Mouse (Mus musculus) midbrain, embryonic 12.5 days (tissue): ENCODE results near the gene Orai3. TPM values are rescaled to one million over a fixed set of nuclear protein-coding genes. Genes with fewer than 3 reads are reported as not detected.

Source experiments
- ATAC-seq: fragments of 200-750 bp; cut with Nextera tagmentation; 2 replicates; pipeline ENCODE4 v1.8.0; 2017; ENCODE audit warnings: low read depth, moderate TSS enrichment, moderate library complexity; ENCODE audit not compliant: low FRiP score
- H3K27ac ChIP-seq: fragments of 300-500 bp; sonication (generic); replicated peaks from 2 replicates; pipeline ENCODE4 v1.5.1; 2016; ENCODE audit warnings: mild to moderate bottlenecking
- H3K27me3 ChIP-seq: fragments of 300-500 bp; sonication (generic); 2 replicates; pipeline ENCODE4 v1.6.1; 2016; ENCODE audit warnings: mild to moderate bottlenecking
- H3K36me3 ChIP-seq: fragments of 300-500 bp; sonication (generic); 2 replicates; pipeline ENCODE4 v1.6.1; 2016
- H3K4me1 ChIP-seq: fragments of 300-500 bp; sonication (generic); 2 replicates; pipeline ENCODE4 v1.6.1; 2016
- H3K4me2 ChIP-seq: fragments of 300-500 bp; sonication (generic); replicated peaks from 2 replicates; pipeline ENCODE4 v1.6.1; 2016; ENCODE audit warnings: mild to moderate bottlenecking, moderate library complexity
- H3K4me3 ChIP-seq: fragments of 300-500 bp; sonication (generic); 2 replicates; pipeline ENCODE4 v1.5.1; 2016; ENCODE audit warnings: mild to moderate bottlenecking
- H3K9ac ChIP-seq: fragments of 300-500 bp; sonication (generic); replicated peaks from 2 replicates; pipeline ENCODE4 v1.6.1; 2016; ENCODE audit warnings: mild to moderate bottlenecking, moderate library complexity
- H3K9me3 ChIP-seq: fragments of 300-500 bp; sonication (generic); 2 replicates; pipeline ENCODE4 v1.6.1; 2016; ENCODE audit warnings: mild to moderate bottlenecking
- WGBS: fragments of 180-500 bp; shearing (Covaris S2); methylation state at CpG from one replicate; pipeline ENCODE4 v1.1.7; 2016; 5-methylcytosine and 5-hydroxymethylcytosine counted together
- polyA plus RNA-seq: library from polyadenylated mRNA; unstranded; fragments of >200 nt; fragmentation: Nextera tagmentation; extraction: Ambion mirVana; gene quantifications from 2 replicates; pipeline ENCODE4 v1.2.1, GENCODE M21; 2016

Gene Orai3
- polyA plus RNA-seq, 1 experiment from 2014 or later, result 8.1 TPM

DNA sequence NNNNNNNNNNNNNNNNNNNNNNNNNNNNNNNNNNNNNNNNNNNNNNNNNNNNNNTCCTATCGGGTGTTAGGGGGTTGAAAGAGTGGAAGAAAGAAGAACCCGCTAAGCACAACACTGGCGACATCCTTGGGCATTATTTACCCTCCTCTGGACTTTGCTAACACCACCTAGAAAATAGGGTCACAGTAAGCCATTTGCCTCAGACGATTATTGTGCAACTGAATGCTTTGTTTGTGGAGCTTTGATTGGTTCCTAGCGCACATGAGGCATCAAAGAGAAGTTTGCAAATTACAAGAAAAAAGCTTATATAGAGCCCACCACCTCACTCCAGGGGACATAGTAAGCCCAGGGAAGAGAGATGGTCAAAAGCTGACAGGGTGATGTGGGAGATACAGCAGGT, 39.2 kb downstream of the Orai3 start:
- H3K36me3 ChIP-seq, result peaks cover 45% of the 10 kb centered on the region

GRCm38 (mm10) chr7:127809846-127810245, 40.2 kb downstream of the Orai3 start:
- Histone ChIP-seq H3K4me2 (no peak overlapping the region), H3K27me3 (no peaks in the 10 kb centered on the region), H3K36me3 (peaks cover 49% of the 10 kb centered on the region), H3K9ac (no peak overlapping the region), H3K27ac (no peak overlapping the region), H3K4me3 (no peak overlapping the region), H3K4me1 (no peaks in the 10 kb centered on the region), H3K9me3 (no peaks in the 10 kb centered on the region)
- ATAC-seq, result no peak
- WGBS, result 89% methylated on average over 1 of the region's 1 CpGs

More for the DNA sequence above, 39.2 kb downstream of the Orai3 start:
- whole genome bisulfite sequencing, result 72% methylated on average over 5 of the region's 5 CpGs
- H3K4me2 ChIP-seq, result no peak overlapping the region
- H3K9ac ChIP-seq, result no peak overlapping the region
- no peak overlapping the region for H3K4me3 ChIP-seq
- H3K9me3 ChIP-seq, result no peaks in the 10 kb centered on the region
- no peaks in the 10 kb centered on the region for H3K27me3 ChIP-seq
- ATAC-seq, result no peak
- H3K27ac ChIP-seq, result no peak overlapping the region
- no peaks in the 10 kb centered on the region for H3K4me1 ChIP-seq

GRCm38 (mm10) chr7:127810650-127811049, 41.0 kb downstream of the Orai3 start:
- H3K9me3 ChIP-seq, result no peaks in the 10 kb centered on the region
- no peaks in the 10 kb centered on the region for H3K4me1 ChIP-seq
- no peak overlapping the region for H3K27ac ChIP-seq
- H3K27me3 ChIP-seq, result no peaks in the 10 kb centered on the region
- no peak overlapping the region for H3K9ac ChIP-seq
- ATAC-seq, result no peak
- WGBS, result 79% methylated on average over 10 of the region's 10 CpGs
- H3K4me3 ChIP-seq, result no peak overlapping the region
- H3K36me3 ChIP-seq, result peaks cover 47% of the 10 kb centered on the region
- H3K4me2 ChIP-seq, result no peak overlapping the region

DNA sequence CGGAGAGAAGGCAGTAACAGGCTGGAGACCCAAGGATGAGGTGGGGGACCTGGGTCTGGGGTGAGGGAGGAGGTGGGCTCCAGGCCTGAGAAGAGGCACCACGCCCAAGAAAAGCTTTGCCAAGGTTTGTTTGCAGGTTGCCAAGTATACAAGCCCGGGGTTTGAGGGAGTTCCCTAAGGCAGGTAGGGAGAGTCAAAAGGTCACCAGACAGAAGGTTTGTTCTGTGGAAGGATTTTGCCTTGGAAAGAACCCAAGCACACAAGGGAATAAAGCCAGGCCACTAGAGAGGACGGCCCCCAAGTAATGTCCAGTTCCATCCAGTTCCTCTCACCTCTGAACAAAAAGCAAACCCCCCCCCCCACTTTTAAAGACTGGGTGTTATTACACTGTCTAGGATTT, 41.6 kb downstream of the Orai3 start:
- Histone ChIP-seq H3K27me3 (no peaks in the 10 kb centered on the region), H3K4me2 (no peak overlapping the region), H3K9me3 (no peaks in the 10 kb centered on the region), H3K4me1 (no peaks in the 10 kb centered on the region), H3K27ac (no peak overlapping the region), H3K4me3 (no peak overlapping the region), H3K36me3 (peaks cover 41% of the 10 kb centered on the region), H3K9ac (no peak overlapping the region)
- WGBS, result 89% methylated on average over 4 of the region's 4 CpGs
- no peak for ATAC-seq

DNA sequence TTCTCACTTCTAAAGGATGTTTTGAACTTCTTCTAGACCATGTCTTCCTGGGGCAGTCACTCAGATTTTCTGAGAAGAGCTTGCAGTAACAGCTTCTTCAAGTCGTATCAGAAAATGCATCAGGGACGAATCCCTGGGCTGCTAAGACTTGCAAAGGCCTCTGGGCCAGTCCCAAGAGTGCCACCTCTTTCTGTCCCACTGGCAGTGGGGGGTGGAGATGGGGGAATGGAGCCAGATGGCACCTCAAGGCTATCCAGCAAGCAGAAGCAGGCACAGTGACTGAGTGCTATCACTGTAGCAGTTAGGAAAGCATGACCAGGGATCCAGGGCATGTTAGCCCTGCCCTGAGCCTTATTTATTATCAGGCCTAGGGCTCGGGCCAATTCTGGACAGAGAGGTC, 42.7 kb downstream of the Orai3 start:
- Histone ChIP-seq H3K4me1 (no peaks in the 10 kb centered on the region), H3K27ac (no peak overlapping the region), H3K9me3 (no peaks in the 10 kb centered on the region), H3K9ac (no peak overlapping the region), H3K4me3 (no peak overlapping the region), H3K27me3 (no peaks in the 10 kb centered on the region), H3K4me2 (no peak overlapping the region), H3K36me3 (peaks cover 37% of the 10 kb centered on the region)
- no peak for ATAC-seq
- 89% methylated on average over 3 of the region's 3 CpGs for WGBS

DNA sequence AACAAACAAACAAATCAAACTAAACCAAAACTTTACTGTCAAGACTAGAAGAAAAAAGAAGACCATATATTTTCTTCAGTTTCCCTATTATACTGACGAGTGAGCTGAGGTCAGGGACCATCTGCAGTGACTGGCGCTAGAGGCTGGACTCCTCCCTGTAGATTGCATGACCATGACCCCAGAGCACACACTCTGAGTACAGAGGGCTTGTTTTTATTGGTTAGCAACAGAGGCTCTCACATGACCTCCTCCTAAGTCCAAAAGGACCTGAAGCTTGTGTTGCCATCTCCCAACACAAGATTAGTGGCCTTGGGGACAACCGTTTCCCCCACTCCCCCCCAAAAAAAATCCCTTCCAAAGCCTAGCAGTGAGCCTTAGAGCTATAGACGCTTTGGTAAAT, 44.2 kb downstream of the Orai3 start:
- no peak overlapping the region for H3K4me3 ChIP-seq
- no peak overlapping the region for H3K27ac ChIP-seq
- no peak for ATAC-seq
- no peaks in the 10 kb centered on the region for H3K27me3 ChIP-seq
- peaks cover 40% of the 10 kb centered on the region for H3K36me3 ChIP-seq
- H3K4me2 ChIP-seq, result no peak overlapping the region
- H3K9ac ChIP-seq, result no peak overlapping the region
- WGBS, result 90% methylated on average over 4 of the region's 4 CpGs
- no peaks in the 10 kb centered on the region for H3K9me3 ChIP-seq
- H3K4me1 ChIP-seq, result no peaks in the 10 kb centered on the region

DNA sequence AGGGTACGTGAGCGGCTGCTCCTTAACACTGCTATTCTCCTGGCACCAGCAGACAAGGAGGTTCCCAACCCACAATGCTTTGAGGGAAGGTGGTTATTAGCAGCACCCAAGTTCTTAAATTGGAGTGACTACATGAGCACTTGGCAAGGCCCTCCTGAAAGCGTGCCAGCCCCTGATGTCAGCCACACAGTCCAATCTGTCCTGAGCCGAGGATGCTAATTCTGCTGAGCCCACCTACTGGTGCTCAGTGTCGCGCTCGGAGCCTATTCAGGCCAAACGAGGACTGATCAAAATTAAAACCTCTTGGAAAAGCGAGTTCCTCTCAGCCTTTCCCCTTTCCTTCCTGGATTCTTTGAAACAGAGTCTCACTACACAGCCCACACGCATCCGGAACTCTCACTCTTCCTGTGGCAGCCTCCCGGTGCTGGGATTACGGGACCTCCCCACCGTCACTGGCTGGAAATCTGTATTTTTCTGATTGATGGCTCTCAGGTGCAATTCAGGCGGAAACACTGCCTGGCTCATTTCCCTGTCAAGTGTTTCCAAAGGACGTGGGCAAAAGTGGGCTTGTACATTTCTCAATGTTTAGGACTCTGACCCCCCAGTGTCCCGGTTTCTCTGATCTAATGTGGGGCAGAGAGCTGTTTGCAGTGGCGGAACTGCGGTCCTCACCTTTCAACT, 44.8 kb downstream of the Orai3 start:
- ATAC-seq, result no peak
- Histone ChIP-seq H3K36me3 (peaks cover 39% of the 10 kb centered on the region), H3K4me2 (no peak overlapping the region), H3K4me3 (no peak overlapping the region), H3K4me1 (no peaks in the 10 kb centered on the region), H3K9ac (no peak overlapping the region), H3K9me3 (no peaks in the 10 kb centered on the region), H3K27me3 (no peaks in the 10 kb centered on the region), H3K27ac (no peak overlapping the region)
- WGBS, result 93% methylated on average over 19 of the region's 19 CpGs

DNA sequence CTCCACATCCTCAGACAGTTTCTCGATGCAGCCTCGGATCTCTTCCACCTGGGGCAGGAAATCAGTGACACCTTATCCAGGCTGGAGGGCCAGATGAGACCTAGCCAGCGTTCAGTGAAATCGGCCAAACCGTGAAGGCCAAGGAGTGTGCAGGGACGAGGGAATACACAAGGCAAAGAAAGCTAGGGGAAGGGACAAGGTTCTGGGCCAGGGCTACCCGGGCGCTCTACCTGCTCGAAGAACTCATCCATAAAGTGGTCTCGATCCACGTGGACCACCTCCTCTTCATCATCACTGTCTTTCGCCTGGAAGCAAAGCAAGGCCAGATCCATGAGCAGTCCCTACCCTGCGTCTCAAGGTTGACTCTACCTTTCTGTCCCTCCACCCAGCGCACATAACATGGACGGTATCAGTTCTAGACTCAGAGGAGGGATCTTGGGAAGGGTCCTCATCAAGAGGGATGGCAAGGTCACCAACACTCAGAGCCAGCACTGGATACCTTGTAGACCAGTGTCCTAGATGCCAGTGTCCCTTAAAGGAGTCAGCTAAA, 45.6 kb downstream of the Orai3 start:
- no peak for ATAC-seq
- WGBS, result 93% methylated on average over 15 of the region's 15 CpGs
- H3K4me2 ChIP-seq, result no peak overlapping the region
- H3K9me3 ChIP-seq, result no peaks in the 10 kb centered on the region
- no peaks in the 10 kb centered on the region for H3K27me3 ChIP-seq
- no peak overlapping the region for H3K27ac ChIP-seq
- no peaks in the 10 kb centered on the region for H3K4me1 ChIP-seq
- no peak overlapping the region for H3K4me3 ChIP-seq
- no peak overlapping the region for H3K9ac ChIP-seq
- H3K36me3 ChIP-seq, result peaks cover 32% of the 10 kb centered on the region

GRCm38 (mm10) chr7:127815954-127816821, 46.6 kb downstream of the Orai3 start:
- no peak overlapping the region for H3K27ac ChIP-seq
- no peak for ATAC-seq
- H3K9ac ChIP-seq, result no peak overlapping the region

GRCm38 (mm10) chr7:127817053-127817452, 47.4 kb downstream of the Orai3 start:
- 85% methylated on average over 7 of the region's 7 CpGs for WGBS
- ATAC-seq, result no peak
- H3K27ac ChIP-seq, result no peak overlapping the region
- 0 out of 2 replicates have a peak, but pooled peaks cover 1% of the 10 kb centered on the region for H3K4me1 ChIP-seq
- no peak overlapping the region for H3K4me2 ChIP-seq
- H3K9me3 ChIP-seq, result no peaks in the 10 kb centered on the region
- no peaks in the 10 kb centered on the region for H3K27me3 ChIP-seq
- no peak overlapping the region for H3K9ac ChIP-seq
- peaks cover 22% of the 10 kb centered on the region; the same call in 1 of the 2 replicates for H3K36me3 ChIP-seq
- no peak overlapping the region for H3K4me3 ChIP-seq

More at GRCm38 (mm10) chr7:127815954-127816821, 46.6 kb downstream of the Orai3 start:
- no peak overlapping the region for H3K4me2 ChIP-seq
- peaks cover 25% of the 10 kb centered on the region; the same call in 1 of the 2 replicates for H3K36me3 ChIP-seq
- H3K27me3 ChIP-seq, result no peaks in the 10 kb centered on the region
- no peaks in the 10 kb centered on the region for H3K4me1 ChIP-seq
- no peaks in the 10 kb centered on the region for H3K9me3 ChIP-seq
- 73% methylated on average over 15 of the region's 15 CpGs for WGBS
- H3K4me3 ChIP-seq, result no peak overlapping the region

- WGBS, result 95% methylated on average over 5 of the region's 5 CpGs
- Histone ChIP-seq H3K9ac (no peak overlapping the region), H3K4me2 (no peak overlapping the region), H3K9me3 (no peaks in the 10 kb centered on the region), H3K4me1 (peaks cover 2% of the 10 kb centered on the region; the same call in 1 of the 2 replicates), H3K4me3 (no peak overlapping the region), H3K27me3 (no peaks in the 10 kb centered on the region), H3K36me3 (peaks cover 17% of the 10 kb centered on the region; the same call in 1 of the 2 replicates), H3K27ac (no peak overlapping the region)
- ATAC-seq, result no peak
Measured at GRCm38 (mm10) chr7:127817776-127818175, 48.2 kb downstream of the Orai3 start.
